Mouse (Mus musculus) neural tube, embryonic 14.5 days (tissue): Measurements from ENCODE around the gene Enox1. TPM values are rescaled to one million over a fixed set of nuclear protein-coding genes. Genes with fewer than 3 reads are reported as not detected.
"Not testable (repeated sequence)": the region's sequence is repeated elsewhere in the genome, so short reads cannot be mapped to it uniquely, and the experiment has no call there.

Experiments
- ATAC-seq: fragments of 200-750 bp; cut with Nextera tagmentation; 2 replicates; pipeline ENCODE4 v1.8.0; 2017; ENCODE audit warnings: low read depth, mild to moderate bottlenecking, moderate TSS enrichment, moderate library complexity
- H3K27ac ChIP-seq: fragments of 300-500 bp; sonication (generic); 2 replicates; pipeline ENCODE4 v1.5.1; 2014; ENCODE audit warnings: low read depth, mild to moderate bottlenecking, control low read depth, low read length, moderate library complexity, mixed read lengths
- H3K27me3 ChIP-seq: fragments of 300-500 bp; sonication (generic); 2 replicates; pipeline ENCODE4 v1.6.1; 2014; ENCODE audit warnings: low read length; ENCODE audit not compliant: control insufficient read depth, insufficient read depth
- H3K36me3 ChIP-seq: fragments of 300-500 bp; sonication (generic); 2 replicates; pipeline ENCODE4 v1.6.1; 2014; ENCODE audit warnings: low read length, mixed read lengths; ENCODE audit not compliant: control insufficient read depth, insufficient read depth
- H3K4me1 ChIP-seq: fragments of 300-500 bp; sonication (generic); 2 replicates; pipeline ENCODE4 v1.6.1; 2014; ENCODE audit warnings: low read length; ENCODE audit not compliant: control insufficient read depth, insufficient read depth
- H3K4me2 ChIP-seq: fragments of 300-500 bp; sonication (generic); 2 replicates; pipeline ENCODE4 v1.6.1; 2014; ENCODE audit warnings: mild to moderate bottlenecking, low read depth, low read length, control low read depth
- H3K4me3 ChIP-seq: fragments of 300-500 bp; sonication (generic); 2 replicates; pipeline ENCODE4 v1.5.1; 2014; ENCODE audit warnings: low read depth, low read length, control low read depth, mixed read lengths
- H3K9ac ChIP-seq: fragments of 300-500 bp; sonication (generic); replicated peaks from 2 replicates; pipeline ENCODE4 v1.6.1; 2014; ENCODE audit warnings: low read depth, mild to moderate bottlenecking, control low read depth, low read length, mixed read lengths
- H3K9me3 ChIP-seq: fragments of 300-500 bp; sonication (generic); 2 replicates; pipeline ENCODE4 v1.6.1; 2016; ENCODE audit warnings: low read length; ENCODE audit not compliant: control insufficient read depth
- WGBS: fragments of 180-500 bp; shearing (Covaris S2); extraction: QIAGEN DNeasy Blood & Tissue Kit; methylation state at CpG from one replicate; pipeline ENCODE4 v1.1.7; 2014; 5-methylcytosine and 5-hydroxymethylcytosine counted together
- polyA plus RNA-seq: library from polyadenylated mRNA; unstranded; fragments of >200 nt; fragmentation: Nextera tagmentation; extraction: Ambion mirVana; gene quantifications from 2 replicates; pipeline ENCODE4 v1.2.1, GENCODE M21; 2014

Gene Enox1
- polyA plus RNA-seq = 36.2 and 43.7 TPM in 2 replicates

DNA sequence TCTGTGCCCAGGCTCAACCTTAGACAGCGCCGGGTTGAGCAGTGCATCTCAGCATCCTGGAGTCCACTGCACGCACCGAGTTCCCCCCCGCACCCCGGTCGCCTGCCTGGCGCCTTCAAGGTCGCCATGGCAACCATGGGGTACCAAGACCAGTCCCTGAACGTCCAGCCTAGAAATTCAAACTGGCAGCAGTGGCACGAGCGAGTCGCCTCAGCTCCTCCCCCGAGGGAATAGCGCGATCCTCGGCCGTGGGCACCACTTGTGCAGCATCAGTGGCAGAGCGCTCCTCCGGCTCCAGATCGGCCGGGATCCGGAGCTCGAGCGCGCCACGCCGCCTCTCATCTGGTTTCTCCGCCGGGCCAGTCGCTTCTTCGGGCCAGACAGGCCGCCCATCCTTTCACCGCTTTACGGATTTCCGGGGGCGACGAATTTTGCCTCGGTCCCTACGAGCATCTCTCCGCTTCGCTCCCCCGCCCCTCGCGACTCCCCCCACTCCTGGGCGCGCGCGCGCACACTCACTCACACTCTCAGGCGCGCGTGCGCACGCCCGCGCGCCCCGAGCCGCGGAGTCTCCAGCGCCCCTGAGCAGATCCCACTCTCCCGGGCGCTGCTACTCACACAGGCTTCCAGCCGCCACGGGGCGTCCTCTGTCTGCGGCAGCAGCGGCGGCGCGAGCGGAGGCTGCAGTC is at the start of gene Enox1:
Gene Enox1, plus strand, starts transcription at position 542 of the 689 bp plus-strand sequence.
- Histone ChIP-seq H3K36me3 (no peaks in the 10 kb centered on the region), H3K27ac (peak within 1 kb of the TSS; percentile 92), H3K27me3 (no peaks in the 10 kb centered on the region), H3K4me1 (peaks cover 32% of the 10 kb centered on the region), H3K9ac (peak within 1 kb of the TSS; percentile 91), H3K4me3 (peak within 1 kb of the TSS; percentile 99), H3K4me2 (peak within 1 kb of the TSS; percentile 94), H3K9me3 (no peaks in the 10 kb centered on the region)
- under 1% methylated on average over 73 of the region's 73 CpGs for WGBS
- ATAC-seq = peak; percentile 92

DNA sequence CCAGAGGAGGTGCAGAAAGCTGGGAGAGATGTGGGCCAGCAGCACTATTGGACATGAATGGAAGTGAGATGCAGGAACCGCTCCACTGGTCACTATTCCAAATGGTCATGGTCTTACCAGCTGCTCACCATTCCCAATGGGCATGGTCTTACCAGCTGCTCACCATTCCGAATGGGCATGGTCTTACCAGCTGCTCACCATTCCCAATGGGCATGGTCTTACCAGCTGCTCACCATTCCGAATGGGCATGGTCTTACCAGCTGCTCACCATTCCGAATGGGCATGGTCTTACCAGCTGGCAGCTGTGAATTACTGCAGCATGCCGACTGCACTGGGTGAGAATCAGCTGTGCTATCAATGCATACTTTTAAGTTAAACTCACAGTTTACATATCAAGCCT is 45.9 kb upstream of the Enox1 start:
- H3K27me3 ChIP-seq, H3K36me3 ChIP-seq, H3K27ac ChIP-seq, H3K4me1 ChIP-seq, H3K9me3 ChIP-seq, H3K9ac ChIP-seq, ATAC-seq, H3K4me2 ChIP-seq, H3K4me3 ChIP-seq: not testable (repeated sequence)
- WGBS = 41% methylated on average over 5 of the region's 5 CpGs

DNA sequence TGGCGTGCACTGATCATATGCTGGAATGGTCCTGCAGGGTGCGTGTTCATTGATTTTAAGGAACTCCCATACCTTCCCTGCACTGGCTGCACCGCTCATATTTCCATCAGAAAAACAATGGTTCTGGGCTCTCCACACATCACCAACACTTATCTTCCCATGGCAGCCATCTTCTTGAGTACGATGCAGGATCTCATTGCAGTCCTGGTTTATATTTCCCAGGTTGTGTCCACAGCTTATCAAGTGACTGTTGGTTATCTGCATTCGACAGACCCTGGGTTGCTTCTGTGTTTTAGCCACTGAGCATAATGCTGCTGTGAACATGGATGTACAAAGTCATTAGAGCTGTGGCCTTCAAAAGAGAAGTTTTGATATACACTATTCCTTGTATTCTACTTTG is 26.0 kb upstream of the Enox1 start:
- Histone ChIP-seq H3K4me2 (no peak overlapping the region), H3K4me1 (no peaks in the 10 kb centered on the region), H3K27me3 (no peaks in the 10 kb centered on the region), H3K9me3 (no peaks in the 10 kb centered on the region), H3K27ac (no peak overlapping the region), H3K36me3 (no peaks in the 10 kb centered on the region), H3K4me3 (no peak overlapping the region), H3K9ac (no peak overlapping the region)
- no peak for ATAC-seq
- 96% methylated on average over 5 of the region's 5 CpGs for WGBS

DNA sequence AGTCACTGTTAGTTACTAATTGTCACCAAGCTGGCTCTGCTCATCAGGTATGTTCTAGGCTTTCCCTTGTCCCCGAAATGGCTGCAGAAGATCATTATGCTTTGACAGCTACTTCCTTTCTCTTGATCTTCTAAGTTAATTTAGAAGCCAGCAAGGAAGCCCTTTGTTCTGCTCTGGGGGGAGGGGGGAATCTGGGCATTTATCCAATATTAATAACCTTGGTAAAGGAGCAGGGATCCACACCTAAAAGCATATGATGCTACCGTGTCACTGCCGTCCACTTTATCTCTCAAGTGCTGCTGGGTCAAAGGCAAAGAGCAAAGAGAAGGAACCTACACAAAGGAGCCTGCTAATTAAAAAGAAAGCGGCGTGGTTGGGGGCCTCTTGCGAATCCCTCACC is 19.6 kb upstream of the Enox1 start:
- 64% methylated on average over 6 of the region's 6 CpGs for WGBS
- H3K4me2 ChIP-seq = no peak overlapping the region
- no peaks in the 10 kb centered on the region for H3K27me3 ChIP-seq
- H3K9ac ChIP-seq = no peak overlapping the region
- no peak for ATAC-seq
- no peak overlapping the region for H3K4me3 ChIP-seq
- no peak overlapping the region for H3K27ac ChIP-seq
- H3K4me1 ChIP-seq = no peaks in the 10 kb centered on the region
- no peaks in the 10 kb centered on the region for H3K36me3 ChIP-seq
- no peaks in the 10 kb centered on the region for H3K9me3 ChIP-seq

DNA sequence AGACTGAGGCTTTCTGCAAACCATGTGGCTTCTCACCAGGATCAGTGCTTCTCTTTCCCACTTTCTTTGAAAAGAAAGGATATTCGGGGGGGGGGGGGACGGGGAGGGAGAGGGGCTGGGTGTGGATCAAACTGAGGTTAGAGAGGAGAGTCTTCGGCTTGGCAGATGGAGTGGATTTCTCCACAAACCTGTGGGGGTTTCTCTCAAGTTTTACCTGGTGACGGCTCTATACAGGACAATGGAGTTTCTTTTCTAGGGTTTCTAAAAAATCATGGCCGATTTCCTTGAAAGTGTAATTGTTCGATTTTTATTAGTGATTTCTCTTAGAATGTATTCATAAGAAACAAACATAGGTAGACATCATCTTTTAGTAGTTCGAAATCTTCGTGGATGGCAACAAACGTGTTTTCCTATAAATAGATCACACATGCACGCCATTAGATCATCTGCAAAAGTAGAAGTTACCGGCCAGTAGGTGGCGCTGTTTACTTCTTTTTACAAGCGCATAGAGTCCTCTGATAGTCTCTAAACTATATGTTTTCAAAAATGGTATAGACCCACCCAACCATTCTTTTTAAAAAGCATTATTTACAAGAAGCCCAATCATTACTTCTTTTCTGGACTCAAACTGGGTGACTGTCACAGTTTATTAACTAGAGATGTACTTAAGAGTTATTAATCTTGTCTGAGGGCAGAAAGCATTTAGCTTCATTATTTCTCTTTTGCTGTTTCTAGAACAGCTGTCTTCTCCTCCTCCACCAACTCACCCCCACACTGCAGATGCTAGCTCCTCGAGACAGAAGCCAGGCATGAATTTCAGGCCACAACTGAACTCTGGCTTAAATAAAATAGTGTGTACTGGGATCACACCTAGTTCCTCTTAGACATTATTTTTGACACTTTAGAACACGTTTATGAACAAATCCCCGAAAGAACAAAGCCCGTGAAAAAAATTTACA is 15.0 kb upstream of the Enox1 start:
- Histone ChIP-seq H3K9ac (no peak overlapping the region), H3K4me1 (no peaks in the 10 kb centered on the region), H3K36me3 (no peaks in the 10 kb centered on the region), H3K9me3 (no peaks in the 10 kb centered on the region), H3K27me3 (no peaks in the 10 kb centered on the region), H3K4me3 (no peak overlapping the region), H3K27ac (no peak overlapping the region), H3K4me2 (no peak overlapping the region)
- peak; percentile 77 for ATAC-seq
- 31% methylated on average over 17 of the region's 17 CpGs for WGBS

DNA sequence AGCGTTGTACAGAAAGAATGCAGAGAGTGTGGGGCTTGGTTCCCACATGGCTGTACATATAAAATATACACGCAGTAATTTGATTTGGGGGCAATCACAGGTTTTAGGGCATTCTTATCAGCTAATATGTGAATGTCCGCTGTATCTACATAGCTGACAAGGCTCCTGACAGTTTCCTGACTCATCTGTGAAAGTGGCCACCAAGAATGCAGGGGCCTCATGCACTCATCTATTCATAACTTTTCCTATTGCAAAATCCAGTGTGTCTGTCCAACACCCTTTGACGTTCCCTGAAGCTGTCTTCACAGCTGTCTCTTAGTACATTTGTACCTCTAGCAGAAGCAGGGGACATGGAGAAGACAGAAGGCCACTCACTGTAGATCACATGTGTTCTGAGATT is 11.5 kb upstream of the Enox1 start:
- H3K27ac ChIP-seq = no peak overlapping the region
- no peaks in the 10 kb centered on the region for H3K9me3 ChIP-seq
- H3K9ac ChIP-seq = no peak overlapping the region
- ATAC-seq = no peak
- WGBS = 93% methylated on average over 4 of the region's 4 CpGs
- no peaks in the 10 kb centered on the region for H3K4me1 ChIP-seq
- H3K36me3 ChIP-seq = no peaks in the 10 kb centered on the region
- H3K4me3 ChIP-seq = no peak overlapping the region
- no peaks in the 10 kb centered on the region for H3K27me3 ChIP-seq
- no peak overlapping the region for H3K4me2 ChIP-seq

DNA sequence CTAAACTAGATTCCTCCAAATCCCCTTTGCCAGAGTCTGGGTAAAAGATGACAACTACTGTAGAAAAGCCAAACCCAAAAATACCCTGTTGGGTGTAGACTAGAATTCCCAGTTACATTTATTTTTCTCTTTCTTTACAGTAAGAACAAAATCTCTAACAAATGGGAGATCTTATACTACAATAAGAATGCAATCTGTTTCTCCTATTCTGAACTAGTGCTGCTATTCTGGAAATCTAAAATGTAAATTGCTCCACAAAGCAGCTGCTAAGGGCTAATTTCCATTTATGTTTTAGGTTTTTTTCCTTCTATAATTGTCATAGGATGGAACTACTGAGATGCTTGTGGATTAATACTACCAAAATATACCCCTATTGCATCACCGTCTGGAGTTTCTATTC is 8.9 kb upstream of the Enox1 start:
- H3K4me3 ChIP-seq = no peak overlapping the region
- H3K27ac ChIP-seq = no peak overlapping the region
- no peaks in the 10 kb centered on the region for H3K36me3 ChIP-seq
- H3K27me3 ChIP-seq = no peaks in the 10 kb centered on the region
- no peak for ATAC-seq
- H3K4me1 ChIP-seq = no peaks in the 10 kb centered on the region
- no peak overlapping the region for H3K4me2 ChIP-seq
- WGBS = 89% methylated on average over 1 of the region's 1 CpGs
- H3K9ac ChIP-seq = no peak overlapping the region
- no peaks in the 10 kb centered on the region for H3K9me3 ChIP-seq

DNA sequence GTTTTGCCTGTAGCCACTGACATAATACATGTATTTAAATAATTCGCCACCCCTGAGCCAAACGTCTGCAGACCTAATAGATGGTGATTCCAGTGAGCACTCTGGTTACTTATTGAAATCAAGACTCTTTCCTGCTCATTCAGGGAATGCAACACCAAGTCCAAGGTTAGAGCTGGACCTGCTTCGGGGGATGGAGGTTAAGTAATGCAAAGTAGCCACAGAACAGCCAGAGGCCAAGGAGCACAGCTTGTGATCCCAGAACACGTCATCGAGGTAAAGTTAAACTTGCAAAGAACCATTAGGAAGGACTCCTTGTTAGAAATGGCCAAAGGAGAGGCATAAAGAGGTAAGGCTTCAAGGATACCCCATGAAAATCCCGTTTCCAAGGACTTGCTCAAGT is 6.0 kb upstream of the Enox1 start:
- H3K4me2 ChIP-seq = no peak overlapping the region
- ATAC-seq = no peak
- no peaks in the 10 kb centered on the region for H3K27me3 ChIP-seq
- WGBS = 77% methylated on average over 6 of the region's 6 CpGs
- H3K9me3 ChIP-seq = no peaks in the 10 kb centered on the region
- no peak overlapping the region for H3K27ac ChIP-seq
- no peak overlapping the region for H3K4me3 ChIP-seq
- peaks cover 5% of the 10 kb centered on the region; the same call in 1 of the 2 replicates for H3K4me1 ChIP-seq
- H3K9ac ChIP-seq = no peak overlapping the region
- no peaks in the 10 kb centered on the region for H3K36me3 ChIP-seq

DNA sequence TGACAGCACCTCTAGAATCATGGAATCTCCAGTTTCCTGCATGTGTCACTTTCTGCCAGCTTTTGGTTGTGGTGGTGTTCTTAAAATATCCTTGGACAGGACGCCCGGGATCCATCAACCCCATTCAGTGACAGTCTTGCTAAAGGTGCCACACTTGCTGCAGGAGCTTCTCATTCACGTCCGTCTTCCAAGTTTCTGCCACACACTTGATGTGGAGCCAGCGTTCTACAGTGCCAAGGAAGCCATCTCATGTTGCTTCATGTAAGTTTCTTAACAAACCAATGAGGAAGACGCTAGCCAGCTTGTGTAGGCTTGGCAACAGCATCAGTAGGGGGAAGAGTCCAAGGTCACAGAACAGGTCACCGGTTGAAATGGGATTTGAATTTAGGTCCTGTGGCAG is 5.1 kb upstream of the Enox1 start:
- H3K36me3 ChIP-seq = no peaks in the 10 kb centered on the region
- 95% methylated on average over 7 of the region's 7 CpGs for WGBS
- no peaks in the 10 kb centered on the region for H3K9me3 ChIP-seq
- no peaks in the 10 kb centered on the region for H3K27me3 ChIP-seq
- no peak overlapping the region for H3K4me3 ChIP-seq
- H3K27ac ChIP-seq = no peak overlapping the region
- ATAC-seq = no peak
- H3K4me2 ChIP-seq = no peak overlapping the region
- H3K4me1 ChIP-seq = peaks cover 8% of the 10 kb centered on the region; the same call in 1 of the 2 replicates
- H3K9ac ChIP-seq = no peak overlapping the region
